Mouse (Mus musculus): Measurements from ENCODE around the gene Epb41.

Epb41 gene

DNA sequence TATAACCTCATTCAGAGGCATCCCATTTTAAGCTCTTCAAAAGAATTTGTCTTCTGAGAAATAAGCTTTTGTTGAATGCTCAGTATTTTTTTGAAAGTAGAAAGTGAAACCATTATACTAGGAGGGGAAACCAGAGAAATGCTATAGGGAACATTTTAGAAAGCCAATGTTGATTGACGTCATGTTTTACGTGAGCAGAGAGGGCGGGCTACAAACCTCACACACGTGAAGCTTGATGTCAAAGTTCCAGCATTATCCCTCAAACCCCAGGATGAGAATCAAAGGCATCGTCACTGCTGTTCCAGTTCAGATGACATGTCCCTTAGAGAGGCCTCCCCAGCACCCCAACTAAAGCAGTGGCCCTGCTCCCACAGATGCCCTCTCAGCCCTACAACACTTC is 66.9 kb downstream of the Epb41 start:
- no peak for DNase-seq (ENCODE audit: low spot score)

- no peak for DNase-seq (ENCODE audit: low spot score)
Observed at GRCm38 (mm10) chr4:132007123-132007522, 68.0 kb downstream of the Epb41 start.

GRCm38 (mm10) chr4:131998641-131999040 is 76.5 kb downstream of the Epb41 start:
- DNase-seq (ENCODE audit: low spot score) = no peak

DNA sequence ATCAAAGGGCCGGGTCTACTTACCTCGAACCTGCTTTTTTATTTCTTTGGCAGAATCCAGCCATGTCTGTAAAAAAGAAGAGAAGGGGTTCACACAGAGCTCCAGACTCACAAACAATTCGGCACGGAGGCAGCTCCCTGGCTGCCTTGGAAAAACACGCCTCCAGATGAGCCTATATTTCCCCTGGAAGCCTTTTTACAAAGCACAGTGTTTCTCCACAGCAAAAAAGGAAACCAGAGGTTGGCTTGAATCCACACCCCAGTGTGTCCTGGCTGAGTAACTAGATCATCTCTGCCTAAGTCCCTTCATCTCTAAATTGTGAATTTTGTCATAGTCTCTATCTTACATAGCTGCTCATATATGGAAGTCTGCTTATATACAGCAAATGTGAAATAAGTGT is 77.6 kb downstream of the Epb41 start:
- no peak for DNase-seq (ENCODE audit: low spot score)

DNA sequence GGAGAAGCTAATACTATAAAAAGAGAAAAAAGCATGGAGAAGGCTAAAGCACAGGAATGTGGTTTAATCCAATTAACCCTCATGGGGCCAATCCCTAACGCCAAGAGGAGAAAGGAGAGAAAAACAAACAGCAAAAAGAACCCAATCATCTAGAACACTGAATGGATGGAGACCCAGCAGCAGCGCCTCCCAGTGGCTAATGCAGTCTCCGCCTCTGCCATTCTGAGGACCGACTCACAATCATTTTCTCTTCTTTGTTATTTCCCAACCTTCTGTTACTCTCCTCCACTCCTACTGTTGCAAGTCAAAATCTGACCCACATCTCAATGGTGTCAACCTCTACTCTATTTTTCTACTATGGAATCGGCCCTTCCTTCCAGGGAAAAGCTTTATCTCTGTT is 78.1 kb downstream of the Epb41 start:
- no peak for DNase-seq (ENCODE audit: low spot score)

DNA sequence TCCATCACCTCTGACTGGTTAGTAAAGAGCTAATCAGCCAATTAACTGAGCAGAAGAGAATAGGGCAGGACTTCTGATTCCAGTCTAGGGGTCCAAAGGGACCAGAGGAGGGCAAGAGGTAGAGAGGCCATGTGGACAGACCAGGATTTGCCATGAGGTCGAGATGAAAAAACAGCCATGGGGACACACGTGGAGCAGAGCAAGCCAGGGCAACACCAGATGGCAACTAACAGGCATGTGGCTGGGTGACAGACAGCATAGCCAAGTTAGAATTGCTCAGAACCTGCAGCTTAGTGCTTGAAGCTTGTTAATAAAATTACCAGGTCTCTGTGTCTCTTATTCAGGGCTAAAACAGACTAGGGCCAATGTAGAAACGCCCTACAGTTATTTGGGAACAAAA is 81.3 kb downstream of the Epb41 start:
- DNase-seq (ENCODE audit: low spot score) = no peak

DNA sequence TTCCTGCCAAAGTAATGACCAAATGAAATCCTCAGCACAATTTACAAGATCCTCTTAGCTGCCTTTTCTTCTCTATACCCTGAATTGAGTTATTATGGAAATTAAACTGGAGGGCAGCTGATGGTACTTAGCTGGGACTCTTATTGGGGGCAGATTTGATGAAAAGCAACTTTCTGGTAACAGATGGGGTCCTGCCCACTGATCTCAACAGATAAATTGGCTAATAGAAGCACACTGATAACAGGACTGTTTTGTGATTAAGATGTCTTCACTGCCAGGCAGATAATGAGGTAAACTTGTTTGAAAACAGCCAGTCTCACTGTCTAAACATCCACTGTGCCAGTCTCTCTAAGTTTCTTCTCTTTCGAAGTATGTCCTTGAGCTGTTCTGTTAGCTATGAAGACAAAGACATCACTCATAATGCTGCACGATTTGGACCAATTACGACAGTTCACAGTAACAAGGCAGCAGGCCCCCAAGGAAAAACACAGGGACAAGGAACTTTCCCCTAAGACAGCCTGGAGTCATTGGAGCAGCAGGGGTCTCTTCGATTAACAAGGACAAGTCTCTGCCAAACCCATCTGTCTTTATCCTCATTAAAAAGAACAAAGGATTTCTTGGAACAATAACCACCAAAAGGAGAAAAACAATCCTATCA is 92.1 kb downstream of the Epb41 start:
- DNase-seq (ENCODE audit: low spot score) = no peak

GRCm38 (mm10) chr4:131981755-131982154 is 93.4 kb downstream of the Epb41 start:
- no peak for DNase-seq (ENCODE audit: low spot score)

- DNase-seq (ENCODE audit: low spot score) = peak; percentile 80
Observed at GRCm38 (mm10) chr4:131977201-131977600, 97.9 kb downstream of the Epb41 start.

- peak; percentile 44 for DNase-seq (ENCODE audit: low spot score)
Observed at GRCm38 (mm10) chr4:131970244-131970853, 104.8 kb downstream of the Epb41 start.

DNA sequence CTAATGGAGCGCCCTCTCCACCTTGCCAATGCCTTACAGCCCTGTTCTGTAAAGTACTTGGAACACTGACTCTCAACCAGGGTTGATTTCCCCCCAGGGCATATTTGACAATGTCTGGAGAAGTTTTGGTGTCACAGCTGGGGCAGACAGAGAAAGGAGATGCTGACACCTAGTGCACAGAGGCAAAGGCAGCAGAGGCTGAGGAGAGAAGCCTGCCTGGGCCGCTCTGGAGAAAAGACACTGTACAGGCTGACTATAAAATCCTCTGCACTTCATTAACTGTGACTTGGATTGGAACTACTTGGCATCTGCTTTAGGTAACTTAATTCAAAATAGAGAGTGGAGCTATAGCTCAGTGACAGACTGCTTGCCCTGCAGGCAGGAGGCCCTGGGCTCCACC is 106.2 kb downstream of the Epb41 start:
- DNase-seq (ENCODE audit: low spot score) = peak; percentile 53

DNA sequence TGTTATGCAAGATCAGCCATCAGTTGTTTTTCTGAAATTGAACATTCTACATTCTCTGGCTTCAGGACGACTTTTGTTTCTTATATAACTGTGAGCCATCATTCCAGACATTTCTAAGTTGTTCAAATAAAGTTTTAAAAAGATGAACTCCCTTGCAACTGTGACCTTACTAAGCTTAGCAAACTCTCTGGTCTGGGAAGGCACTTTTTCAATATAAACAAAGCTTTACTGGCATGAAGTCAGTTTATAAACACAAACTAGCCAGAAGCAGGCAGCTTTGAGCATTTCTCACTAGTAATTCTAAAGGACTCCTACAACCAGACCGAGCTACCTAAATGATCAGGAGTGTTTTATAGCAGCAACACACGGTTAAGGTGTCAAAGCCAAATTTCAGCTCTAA is 118.0 kb downstream of the Epb41 start:
- peak; percentile 12 for DNase-seq (ENCODE audit: low spot score)

GRCm38 (mm10) chr4:131950657-131951056 is 124.5 kb downstream of the Epb41 start:
- no peak for DNase-seq (ENCODE audit: low spot score)

- DNase-seq (ENCODE audit: low spot score) = no peak
Observed at GRCm38 (mm10) chr4:131949903-131950302, 125.2 kb downstream of the Epb41 start.

- DNase-seq (ENCODE audit: low spot score) = no peak
Observed at GRCm38 (mm10) chr4:131947848-131948247, 127.3 kb downstream of the Epb41 start.

- no peak for DNase-seq (ENCODE audit: low spot score)
Observed at GRCm38 (mm10) chr4:131940846-131941245, 134.3 kb downstream of the Epb41 start.

GRCm38 (mm10) chr4:131939459-131939858 is 135.7 kb downstream of the Epb41 start:
- DNase-seq (ENCODE audit: low spot score) = no peak

DNA sequence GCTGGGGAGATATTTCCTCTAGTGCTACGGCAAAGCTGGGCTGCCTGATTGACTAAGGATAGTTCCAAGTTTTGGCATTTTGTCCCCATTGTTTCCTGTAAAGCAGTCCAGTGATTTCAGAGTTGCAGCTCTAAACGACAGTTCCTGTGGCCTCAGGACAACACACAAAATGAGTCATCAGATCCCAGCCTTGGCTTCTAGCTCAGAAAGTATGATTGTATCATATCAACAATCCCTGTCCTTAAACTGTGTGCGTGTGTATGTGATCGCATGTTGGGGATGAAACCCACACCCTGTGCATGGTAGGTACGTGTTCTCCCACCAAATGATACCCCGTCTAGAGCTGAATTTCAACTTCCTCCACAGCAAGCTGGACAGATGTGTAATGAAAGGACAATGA is 146.0 kb downstream of the Epb41 start:
- no peak for DNase-seq (ENCODE audit: low spot score)

DNA sequence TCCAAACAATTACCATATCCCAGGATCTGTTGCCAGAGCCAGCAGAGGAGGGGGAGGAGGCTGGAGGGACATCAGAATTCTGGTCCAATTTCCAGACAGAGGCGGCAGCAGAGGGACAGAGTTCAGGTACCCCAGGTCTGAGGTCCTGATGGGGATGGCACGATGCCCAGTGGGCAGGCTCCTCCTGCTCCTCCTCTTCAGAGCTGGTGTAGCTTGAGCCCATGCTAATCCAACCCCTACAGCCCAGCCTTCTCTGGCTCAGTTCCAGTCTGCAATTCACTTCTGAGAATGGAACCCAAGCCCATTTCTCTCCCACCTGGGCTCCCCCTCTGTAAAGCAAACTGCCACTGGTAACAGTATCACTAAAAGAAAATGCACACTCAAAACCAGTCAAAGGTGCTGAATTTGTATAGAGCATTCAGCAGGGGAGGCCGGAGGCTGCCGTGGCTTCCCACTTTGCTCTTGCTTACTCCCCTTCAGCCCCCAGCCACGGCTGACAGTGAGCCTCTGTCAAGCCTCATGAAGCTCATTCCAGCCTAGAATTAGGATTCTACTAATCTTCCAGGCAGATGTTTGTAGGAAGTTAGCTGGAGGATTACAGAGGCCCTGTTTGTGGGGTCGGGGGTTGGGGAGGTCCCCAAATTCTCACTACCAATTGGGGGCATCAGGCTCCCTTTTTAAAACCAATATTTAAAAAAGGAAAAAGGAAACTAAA is 150.9 kb downstream of the Epb41 start:
- DNase-seq (ENCODE audit: low spot score) = no peak

DNA sequence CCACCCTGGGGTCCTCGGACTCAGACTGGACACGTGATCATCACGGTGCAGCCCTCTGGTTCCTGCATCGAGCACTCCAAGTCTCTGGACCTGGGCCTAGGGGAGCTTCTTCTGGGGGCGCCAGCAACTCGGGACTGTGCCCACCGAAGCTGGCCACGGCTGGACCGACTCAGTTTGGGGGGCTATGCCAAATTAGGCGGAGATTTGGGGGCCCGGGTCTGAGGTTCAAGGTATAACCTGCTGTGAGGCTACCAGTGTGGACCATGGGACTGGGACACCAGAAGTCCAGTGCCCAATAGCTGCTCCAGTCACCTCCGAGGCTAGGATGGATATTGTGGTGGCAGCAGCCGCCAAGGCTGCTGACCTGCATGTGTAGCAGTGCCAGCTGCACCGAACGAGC is 152.7 kb downstream of the Epb41 start:
- DNase-seq (ENCODE audit: low spot score) = no peak

- no peak for DNase-seq (ENCODE audit: low spot score)
Observed at GRCm38 (mm10) chr4:131921461-131922346, 153.4 kb downstream of the Epb41 start, which contains the start of gene Tmem200b. Gene Tmem200b (plus strand): TSS chr4:131921771.

DNA sequence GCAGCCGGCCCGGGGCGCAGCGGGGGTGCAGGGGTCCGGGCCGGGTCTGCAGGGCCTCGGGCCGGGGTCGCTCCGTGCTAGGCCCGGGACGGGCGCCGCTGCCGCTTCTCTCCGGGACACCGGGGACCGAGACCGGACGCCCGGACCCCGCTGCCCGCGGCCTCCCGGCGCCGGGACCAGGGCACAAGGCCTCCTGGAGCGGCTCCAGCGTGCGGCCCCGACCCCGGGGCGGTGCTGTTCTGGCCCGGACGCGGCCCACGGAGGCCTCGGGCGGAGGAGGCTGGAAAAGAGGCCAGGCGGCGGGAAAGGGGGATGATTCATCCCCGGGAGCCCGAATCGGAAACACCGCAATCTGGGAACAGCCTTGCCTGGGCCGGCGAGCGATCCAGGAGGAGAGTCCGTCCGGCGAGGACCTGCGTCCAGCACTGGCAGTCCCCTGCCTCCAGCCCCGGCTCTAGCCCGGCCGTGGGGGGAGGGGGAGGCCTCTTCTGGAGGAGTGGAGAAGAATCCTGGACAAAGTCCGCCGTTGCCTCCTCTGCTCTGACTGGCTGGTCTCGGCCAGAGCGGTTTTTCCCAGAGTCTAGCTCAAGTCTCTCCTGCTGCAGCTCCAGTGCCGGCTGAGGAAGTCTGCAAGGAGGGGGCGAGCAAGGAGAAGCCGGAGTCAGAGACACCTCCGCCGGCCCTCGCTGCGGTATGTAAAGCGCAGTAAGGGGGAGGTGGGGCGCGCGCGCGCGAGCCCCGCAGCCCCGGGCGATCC is 154.3 kb downstream of the Epb41 start:
- no peak for DNase-seq (ENCODE audit: low spot score)

All from adipocyte (in vitro differentiated cells).